Mouse (Mus musculus): ENCODE results near the gene Ajm1.

DNA sequence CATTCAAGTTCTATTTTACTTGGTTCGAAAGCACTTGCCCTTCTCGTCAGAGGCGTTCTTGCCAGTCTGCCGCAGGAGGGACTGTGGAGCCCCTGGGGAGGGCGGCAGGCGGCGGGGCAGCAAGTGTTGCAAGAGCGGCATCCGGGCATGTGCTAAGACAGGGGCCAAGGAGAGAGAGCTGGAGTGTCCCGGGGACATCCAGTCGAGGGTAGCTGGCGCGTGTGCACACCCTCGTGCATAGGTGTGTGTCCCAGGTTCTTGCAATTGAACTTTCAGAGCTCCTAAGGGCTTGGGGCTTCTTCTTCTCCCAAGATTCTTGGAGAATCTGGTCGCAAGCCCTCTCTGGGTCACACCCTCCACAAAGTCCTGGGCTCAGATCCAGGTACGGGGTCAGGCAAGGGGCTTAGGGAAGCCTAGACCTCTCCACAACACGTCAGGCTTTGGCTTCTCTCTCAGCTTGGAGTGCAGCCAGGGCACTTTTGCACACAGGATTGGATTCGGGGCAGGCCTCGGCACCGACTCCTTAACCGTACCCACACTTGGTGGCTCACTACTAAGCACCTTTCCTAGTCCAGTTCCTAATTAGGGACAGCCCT is 6.0 kb downstream of the Ajm1 start:
- TF ChIP-seq CTCF (IDR thresholded peaks at IDR 0.05; ENCODE audit: extremely low read depth, insufficient read length, insufficient replicate concordance, low read depth, low read length) (no peak), POLR2A (IDR thresholded peaks at IDR 0.05; ENCODE audit: low read depth, low read length) (no peak)

All from small intestine, adult 2 months (tissue).